Mouse (Mus musculus) cerebellum, postnatal 4 days (tissue): ENCODE results near the gene Rnf26.

ENCODE experiments used
- DNase-seq, 2 experiments: peaks; one replicate each; pipeline ENCODE4 v3.0.0; 2022; ENCODE audit warnings: low spot score in 2 of 2, mixed read lengths in 1 of 2

The Rnf26 gene

DNA sequence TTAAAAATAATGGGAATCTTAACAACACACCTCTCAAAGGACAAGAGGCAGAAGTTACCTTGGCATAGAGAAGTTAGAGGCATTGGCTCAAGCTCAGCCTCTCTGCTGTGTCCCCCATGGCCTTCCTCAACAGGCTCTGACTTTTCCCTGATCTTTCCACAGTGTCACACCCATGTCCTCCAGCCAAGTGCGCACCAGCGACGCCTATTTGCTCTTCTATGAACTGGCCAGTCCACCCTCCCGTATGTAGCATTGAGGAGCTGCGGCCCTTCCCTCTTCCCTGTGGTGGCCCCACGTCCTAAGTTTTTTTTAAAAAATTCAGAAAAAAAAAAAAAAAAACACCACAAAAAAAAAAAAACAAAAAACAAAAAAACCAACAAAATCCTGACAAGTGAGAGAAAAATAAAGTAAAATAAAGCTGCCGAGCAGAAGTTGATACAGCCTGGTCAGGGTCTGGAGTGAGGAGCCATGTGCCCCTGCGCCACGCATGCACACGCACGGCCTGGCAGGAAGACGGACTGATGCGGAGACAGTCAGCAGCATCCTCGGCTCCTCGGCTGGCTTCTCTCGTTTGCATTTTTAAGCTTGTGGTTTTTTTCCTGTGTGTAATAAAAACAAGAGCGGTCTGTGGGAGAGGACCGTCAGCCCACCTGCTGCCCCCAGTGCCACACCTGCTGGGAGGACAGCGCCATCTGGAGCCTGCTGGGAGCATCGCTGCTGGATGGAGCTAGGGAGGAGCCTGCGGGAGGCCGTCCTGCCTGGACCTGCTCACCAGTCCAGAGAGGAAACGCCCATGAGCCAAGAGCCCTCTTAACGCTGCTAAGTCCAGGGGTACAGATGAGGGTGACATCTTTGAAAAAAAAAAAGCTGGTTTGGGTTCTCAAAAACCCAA is 19.5 kb downstream of the Rnf26 start:
- peak; percentile 73 to 83 for DNase-seq

DNA sequence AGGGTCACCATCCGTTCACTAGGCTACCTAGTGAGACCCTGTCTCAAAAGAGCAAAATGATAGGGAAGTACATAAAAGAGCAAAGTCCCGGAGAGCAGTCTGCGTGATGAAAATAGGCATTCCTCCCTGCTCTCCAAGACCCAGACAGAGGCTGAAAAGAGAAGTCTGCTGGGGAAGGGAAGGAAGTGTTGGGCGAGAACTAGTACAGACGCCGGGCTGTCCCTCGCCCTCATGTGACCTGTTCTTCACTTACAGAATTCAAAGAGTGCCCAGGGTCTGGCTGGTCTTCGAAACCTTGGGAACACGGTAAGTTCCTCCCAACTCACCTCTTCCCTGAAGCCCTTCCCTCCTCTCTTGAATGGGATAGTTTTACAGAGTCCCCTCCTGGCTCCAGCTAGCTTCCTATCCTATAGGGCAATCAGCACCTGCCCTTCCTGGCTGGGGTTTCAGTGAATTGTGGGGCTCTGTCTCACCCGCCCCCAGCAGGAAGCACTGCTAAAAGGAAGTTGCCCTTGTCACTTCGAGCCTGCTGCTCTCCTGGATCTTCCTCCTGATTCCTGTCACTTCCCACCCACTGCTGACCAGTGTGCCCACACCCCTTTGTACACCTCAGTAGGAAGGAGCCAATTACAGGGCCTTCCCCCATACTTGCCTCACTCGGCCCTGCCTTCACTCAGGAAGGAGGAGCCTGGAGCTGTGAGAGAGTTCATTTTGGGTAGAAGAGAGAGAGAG is 24.3 kb downstream of the Rnf26 start:
- no peak for DNase-seq

DNA sequence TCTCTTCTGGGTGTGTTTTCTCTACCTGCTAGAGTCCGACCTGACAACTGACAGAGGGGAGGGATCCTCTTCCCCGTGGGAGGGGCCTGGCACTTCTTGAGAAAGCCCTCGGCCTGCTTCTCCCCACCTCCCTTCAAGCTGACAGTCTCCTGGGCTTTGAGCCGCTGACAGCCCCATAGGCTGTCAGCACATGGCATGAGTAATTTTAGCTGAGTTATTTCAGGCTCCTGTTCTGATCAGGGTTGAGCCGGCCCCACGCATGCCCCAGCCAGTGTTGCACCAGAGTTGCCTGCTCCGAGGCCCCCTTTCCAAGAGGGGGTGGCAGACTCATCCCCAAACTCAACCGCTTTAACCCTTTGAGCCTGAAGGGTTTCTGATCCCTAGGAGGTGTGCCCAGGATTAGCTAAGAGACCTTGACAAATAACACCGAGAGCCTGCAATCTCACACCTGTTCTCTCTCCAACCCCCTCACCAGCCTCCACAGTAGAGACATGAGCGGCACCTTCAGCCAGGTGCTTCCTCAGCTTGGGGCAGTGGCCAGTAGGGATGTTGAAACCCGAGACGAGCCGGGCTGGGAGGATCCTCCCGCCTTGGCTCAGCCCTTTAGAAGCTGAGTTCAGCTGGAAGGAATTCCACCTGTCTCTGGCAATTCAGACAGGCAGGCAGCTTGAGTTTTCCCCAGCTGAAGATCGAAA is 25.4 kb downstream of the Rnf26 start:
- DNase-seq = no peak

DNA sequence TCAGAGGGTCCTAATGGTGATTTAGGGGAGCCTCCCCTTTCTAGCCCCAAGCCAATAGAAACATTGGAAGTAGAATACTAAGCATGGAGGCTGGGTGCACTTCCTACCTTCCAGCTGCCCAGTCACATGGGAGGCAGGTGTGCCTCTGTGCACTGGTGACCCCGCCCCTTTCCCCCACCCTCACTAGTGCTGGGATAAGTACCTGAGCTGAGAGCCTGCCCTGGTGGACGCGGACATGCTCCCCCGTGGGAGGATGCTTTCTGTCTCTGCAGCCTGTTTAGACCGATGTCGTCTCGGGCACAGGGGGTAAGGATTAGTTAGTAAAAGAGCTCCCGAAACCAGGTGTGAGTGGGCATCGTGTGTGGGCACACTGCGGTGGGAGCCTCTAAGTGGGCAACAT is 26.4 kb downstream of the Rnf26 start:
- no peak for DNase-seq

DNA sequence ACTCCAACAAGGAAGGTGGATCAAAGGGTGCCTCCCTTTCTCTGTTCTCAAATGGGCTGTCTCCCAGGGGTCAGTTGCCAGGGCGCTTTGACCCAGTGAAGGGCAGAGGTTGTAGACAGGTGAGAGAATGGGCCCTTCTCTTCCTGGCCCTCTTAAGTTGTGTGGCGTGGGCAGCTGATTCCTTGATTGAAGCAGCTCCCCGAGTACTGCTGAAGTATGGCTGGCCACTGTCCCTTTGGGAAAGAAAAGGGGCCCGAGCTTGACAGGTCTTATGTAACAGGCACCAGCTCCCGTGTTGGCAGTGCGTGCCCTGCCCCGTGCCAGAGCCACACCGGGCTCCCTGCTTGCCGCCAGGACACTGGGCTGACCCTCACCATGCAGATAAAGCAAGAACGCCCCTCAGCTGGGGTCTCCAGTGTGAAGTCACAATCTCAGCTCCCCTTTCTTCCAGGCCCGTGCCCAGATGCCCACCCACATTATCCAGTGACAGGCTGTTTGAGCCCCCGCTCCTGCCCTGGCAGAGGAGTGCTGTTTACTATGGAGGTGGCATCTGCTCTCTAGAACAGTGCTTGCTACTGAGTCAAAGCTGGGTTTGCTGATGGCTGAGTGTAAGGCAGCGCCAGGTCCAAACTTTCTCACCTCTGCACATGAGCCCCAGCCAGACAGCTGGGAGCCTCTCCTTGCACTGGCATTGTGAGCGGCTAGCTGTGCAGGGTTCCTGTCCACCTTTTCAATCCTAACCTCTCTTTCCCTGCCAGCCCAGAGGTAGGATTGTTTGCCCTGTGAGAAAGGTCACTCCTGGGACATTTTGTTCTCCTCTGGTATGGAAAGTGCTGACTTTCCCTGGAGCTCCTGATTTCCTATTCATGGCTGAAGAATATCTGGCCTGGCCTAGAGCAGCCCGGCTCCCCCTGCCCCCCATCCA is 27.3 kb downstream of the Rnf26 start:
- no peak for DNase-seq

DNA sequence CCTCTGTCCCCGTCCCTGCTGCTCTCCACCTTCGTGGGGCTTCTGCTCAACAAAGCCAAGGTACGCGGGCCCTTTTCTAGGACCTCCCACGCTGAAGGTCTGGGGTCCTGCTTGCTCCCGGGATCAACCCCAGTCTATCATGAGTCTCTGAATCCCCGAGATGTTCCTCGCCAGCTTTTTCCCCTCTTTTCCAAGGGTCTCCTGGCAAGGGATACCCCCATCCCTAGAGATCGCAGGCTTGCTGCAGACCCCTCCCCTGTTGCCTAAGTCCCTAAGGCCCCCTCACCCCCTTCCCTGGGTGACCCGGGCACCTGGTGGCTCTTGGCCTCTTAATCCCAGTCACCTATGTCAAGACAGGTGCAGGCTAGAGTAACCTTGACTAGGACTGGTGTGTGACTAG is 28.0 kb downstream of the Rnf26 start:
- no peak for DNase-seq

DNA sequence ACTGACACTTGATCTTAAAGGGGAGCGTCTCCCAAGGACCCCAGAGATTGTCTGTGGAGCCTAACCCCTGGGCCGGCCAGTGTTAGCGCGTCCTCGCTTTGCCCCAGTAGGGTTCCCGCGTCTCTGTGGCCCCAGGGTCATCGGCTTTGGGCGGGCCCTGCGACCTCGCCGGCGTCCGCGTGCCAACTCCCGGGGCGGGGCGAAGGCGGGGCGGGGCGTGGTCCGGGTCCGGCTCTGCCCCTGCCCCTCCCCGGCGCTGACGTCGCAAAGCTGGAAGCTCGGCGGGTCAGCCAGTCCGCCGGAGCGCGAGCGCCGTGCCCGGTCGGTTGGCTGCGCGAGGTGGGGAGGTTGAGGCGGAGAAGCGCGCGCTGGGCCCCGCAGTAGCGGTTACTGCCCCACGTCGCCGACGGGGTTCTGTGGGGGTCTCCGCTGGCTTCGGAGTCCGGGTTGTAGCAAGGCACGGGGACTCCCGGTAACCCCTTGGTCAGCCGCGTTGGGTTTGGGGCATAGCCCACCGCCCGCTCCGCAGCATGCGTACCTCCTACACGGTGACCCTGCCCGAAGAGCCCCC is 28.6 kb downstream of the Rnf26 start:
- DNase-seq = peak; percentile 72 to 77

DNA sequence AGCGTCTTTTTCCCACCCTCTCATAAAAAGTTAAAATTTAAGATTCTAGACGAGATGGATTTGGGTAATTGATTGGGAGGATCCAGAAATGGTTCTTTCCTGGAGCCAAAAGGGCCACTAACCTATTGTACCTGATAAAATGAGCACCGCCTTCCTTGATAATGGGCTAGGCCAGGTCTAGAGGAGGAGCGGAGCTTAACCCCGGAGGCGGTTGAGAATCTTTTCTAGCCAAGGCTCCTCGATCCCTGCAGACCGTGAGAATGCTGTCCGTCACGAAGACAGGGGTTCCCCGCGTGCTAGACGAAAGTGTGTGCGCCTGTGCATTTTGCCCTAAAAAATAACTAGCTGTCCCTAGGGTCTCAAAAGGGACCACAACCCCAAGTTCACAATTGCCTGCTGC is 29.1 kb downstream of the Rnf26 start:
- DNase-seq = no peak

DNA sequence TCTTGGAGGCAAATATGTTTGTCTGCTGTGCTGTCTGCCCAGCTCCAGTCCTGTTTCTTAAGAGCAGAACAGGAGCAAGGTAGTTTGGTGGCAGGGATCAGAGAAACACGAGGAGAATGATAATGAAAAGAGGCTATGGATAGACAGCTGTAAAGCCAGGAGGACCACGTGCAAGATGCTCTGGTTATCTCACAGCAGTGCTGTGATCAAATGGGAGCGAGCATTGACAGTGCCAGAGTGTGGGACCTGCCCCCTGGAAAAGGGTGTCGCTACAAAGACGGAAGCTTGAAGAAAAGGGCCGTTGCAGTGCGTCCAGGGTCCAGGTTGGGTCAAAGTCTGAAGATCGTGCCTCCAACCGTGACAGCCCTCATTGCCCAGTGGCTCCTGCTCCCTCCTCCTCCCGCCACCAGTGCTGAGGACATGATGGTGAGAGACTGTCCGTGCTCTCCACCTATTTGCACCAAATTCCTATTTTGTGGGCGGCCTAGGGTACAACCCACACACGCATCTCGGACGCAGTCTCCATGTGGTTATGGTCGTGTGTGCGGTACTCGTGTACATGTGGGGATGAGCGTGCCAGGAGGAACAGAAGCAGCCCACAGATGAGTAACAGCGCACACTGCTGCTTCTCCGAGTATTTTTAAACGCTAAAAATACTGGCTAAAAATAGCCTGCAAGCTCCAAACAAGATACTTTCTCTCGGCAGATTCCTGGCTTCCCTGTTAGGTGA is 29.8 kb downstream of the Rnf26 start:
- DNase-seq = no peak

DNA sequence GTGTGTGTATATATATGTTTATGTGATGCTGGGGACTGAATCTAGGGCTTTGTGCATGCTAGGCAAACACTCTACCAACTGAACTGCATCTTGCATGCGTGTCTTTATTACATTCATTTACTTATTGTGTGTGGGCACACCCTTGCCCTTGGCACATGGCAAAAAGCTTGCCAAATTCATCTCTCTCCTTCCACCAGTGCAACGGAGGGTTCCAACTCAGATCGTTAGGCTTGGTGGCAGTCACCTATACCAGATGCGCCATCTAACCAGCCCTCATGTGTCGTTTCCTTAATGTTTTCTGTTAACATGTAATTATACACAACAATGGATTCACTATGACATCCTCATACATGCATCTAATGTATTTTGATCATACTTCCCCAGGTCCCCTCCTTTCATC is 31.1 kb downstream of the Rnf26 start:
- DNase-seq = no peak

DNA sequence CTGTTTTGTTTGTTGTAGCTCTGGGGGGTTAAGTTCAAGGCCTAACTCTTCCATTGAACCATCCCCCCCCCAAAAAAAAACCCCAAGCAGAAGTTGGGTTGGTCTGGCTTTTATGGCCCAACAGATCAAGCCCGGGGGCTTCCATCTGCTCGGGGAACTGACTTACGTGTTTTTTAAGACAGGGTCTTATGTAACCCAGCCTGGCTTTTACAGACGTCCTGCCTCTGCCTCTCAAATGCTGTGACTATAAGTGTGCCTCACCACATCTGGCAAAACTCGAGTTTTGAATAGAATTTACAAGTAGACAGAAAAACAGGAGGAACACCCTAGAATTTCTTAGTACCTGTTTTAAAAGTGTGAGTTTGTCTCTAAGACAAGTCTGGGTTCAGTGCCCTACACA is 31.7 kb downstream of the Rnf26 start:
- no peak for DNase-seq

DNA sequence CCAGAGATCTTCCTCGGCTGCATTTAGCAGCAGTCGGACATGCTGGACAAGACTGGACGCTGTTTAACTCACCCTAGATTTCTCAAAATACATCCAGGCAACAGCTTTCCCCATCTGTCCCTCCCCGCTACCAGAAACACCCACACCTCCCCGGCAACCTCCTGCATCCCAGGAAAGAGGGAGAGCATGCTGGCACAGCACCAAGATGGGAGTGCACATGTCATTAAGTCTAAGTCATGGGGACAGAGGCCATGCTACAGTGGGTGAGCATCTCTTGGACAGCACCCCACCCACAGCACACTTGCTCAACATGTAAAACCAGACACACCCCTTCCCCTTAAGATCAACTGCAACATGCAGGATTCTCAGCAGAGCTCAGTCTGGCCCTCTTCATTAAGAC is 32.4 kb downstream of the Rnf26 start:
- no peak for DNase-seq

DNA sequence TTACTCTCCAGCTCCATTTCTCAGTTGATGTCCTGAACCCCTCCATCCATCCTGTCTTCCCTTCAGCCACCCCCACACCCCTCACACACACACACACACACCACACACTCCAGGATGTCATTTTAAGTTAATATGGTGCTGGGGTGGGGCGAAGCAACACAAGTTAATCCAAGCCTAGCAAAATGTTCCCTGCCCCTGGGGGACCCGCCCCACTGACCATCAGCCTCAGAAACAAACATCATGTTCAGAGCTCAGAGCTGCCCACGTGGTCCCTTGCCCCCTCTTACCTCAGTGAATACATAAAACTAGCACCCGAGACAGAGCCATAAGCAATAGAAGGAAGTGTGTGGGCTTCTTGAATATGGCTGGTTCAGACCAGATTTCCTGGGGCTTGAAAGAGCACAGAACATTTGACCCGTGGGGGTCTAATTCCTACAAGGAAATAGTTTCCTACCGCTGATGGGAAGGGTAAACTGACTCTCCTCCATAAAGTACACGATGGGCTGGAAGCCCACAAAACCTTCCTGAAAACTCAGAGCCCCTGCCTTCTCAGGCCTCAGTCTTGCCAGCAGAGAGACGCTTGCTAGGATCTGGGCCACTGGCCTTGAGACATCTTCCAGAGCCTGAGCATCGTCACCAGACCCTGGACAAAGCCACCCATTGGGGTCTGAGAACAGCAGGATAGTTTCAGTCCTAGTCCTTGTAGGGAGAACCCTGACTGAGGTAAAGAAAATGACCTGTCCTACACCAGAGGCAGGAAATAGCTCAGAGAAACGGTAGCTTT is 33.1 kb downstream of the Rnf26 start:
- DNase-seq = no peak

DNA sequence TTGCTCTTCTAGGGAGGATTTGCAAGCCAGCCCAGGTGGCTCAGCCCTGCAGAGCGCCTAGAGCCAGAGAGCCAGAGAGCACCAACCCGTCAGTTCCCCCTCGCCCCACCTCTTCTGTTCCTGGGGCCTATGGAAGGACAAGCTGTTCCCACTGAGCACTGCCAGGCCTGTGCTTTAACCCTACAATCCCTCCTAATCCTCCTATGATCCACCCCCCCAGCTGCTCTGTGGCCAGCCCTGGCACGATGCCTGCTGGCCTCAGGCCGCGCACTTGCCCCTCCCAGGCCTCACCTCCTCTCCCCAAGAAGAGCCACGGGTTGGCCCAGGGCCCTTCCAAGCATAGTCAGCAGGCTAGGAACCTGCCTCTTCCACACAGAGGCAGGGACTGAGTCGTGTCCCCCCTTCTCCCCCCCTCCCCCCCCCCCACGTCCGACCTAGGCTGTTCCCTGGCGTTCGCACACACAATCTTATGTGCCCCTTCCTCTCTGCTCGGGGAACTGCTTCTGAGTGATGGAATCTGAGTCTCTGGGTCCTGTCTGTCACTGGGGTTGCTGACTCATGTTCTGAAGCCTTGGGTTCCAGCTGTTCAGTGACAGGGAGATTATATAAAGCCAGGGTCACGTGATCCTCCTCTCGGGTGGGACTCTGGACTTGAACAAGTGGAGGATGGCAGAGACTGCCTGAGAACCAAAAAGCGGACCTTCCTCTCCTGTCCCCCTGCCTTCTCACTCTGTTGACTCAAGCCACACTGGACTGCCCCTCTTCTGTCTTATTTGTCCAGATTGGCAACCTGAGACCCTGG is 34.2 kb downstream of the Rnf26 start:
- peak; percentile 54 to 74 for DNase-seq

DNA sequence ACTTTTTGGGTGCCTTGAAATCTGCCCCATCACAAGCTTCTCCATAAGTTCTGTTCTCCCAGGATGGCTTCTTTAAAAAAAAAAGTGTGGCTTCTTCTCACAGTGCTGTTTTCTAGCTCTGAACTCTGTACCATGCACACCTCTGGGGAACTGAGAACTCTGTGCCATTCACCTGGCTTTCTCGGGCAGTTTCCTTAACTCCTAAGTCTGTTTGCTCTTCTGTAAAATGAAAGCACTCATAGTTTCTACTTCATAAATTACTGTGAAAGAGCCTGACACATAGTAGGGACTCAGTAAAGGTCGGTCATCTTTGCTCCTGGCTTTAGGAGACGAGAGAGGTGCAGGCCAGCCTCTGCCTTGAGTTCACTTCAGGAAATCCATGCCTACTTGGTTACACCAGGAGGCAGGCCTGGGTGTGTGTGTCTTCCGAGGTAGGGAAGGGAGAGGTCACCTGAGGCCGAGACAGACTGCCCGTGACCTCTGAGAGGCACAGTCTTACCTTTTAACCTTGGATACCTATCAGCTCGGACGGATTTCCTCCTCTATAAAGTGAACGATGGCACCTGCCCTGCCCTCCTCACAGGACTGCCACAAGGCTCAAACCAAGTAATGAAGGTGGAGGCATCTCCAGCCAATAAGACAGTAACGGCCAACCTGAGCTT is 35.0 kb downstream of the Rnf26 start:
- DNase-seq = no peak

DNA sequence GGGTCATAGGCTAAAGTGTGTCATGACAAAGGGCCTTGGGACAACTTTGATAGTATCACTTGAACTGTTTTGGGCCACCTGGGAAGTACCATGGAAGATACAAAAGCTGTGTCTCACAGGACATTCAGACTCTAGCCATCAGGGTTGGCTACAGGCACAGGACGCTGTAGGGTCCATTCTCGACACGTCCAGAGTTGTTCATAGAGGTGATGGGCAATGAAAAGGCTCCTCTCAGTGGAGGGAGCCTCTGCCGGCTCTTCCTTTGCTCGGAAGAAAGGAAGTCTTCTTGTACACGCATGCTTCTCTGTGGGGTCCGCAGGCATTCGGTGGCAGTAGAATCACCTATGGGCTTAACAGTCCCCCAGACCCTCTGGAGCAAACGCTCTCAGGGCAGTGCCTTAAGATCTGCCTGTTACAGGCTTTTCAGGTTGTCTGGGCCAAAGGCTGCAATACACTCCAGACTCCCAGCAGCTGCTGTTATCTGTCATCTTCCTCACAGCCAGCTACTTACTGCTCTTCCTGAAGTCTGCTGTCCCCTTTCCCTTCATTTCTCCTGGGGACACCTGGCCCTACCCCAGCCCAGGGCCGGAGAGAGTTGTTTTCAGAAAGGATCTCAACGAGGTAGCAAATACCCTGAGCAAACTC is 35.9 kb downstream of the Rnf26 start:
- DNase-seq = no peak

DNA sequence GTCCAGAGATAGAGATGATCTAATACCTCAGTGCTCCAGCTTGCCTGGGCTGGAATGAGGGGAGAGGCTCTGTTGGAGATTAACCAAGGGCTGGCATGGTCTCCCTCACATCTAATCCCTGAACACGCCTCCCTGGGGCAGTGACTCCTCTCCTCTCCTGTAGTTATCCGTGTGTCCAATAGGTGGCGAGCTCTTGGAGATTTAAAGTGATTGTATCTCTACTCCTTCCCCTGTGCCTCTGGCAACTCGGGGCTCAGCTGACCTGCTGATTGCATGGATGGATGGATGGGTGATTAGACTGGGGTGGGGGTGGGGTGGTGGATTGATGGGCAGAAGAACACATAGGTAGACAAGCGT is 36.6 kb downstream of the Rnf26 start:
- DNase-seq = peak in 1 of 2 experiments; percentile 53
